Mouse (Mus musculus) gonadal fat pad, adult 2 months (tissue): ENCODE results near the gene Klrb1. TPM values are rescaled to one million over a fixed set of nuclear protein-coding genes. Genes with fewer than 3 reads are reported as not detected.

Experiments used
- DNase-seq: peaks from one replicate; pipeline ENCODE4 v3.0.0-alpha.2; 2012; ENCODE audit warnings: low read depth
- polyA plus RNA-seq: library from polyadenylated mRNA; depleted of rRNA; stranded (reverse); fragments of >200 nt; gene quantifications from 2 replicates; pipeline ENCODE4 v1.2.3, GENCODE M21; 2012; rRNA removed

Gene Klrb1
- polyA plus RNA-seq, 1 experiment = not detected

DNA sequence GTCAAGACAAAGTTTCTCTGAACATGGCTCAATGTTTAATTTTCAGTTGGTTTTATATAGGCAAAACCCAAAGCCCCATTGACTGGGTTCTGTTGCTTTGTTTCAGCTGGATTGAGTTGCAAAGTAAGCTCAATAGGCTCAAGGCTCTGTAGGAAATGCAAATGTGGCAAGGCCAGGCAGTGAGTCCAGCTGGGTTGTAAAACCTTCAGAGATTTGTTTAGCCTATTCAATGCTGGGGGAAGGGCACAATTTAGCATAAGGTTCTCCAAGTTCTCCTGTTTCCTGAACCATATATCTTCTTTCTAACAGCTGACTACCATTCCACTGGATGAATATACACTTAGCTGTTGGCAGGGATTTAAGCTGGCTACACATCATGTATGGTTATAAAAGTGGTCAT is 12.0 kb upstream of the Klrb1 start:
- DNase-seq = no peak

DNA sequence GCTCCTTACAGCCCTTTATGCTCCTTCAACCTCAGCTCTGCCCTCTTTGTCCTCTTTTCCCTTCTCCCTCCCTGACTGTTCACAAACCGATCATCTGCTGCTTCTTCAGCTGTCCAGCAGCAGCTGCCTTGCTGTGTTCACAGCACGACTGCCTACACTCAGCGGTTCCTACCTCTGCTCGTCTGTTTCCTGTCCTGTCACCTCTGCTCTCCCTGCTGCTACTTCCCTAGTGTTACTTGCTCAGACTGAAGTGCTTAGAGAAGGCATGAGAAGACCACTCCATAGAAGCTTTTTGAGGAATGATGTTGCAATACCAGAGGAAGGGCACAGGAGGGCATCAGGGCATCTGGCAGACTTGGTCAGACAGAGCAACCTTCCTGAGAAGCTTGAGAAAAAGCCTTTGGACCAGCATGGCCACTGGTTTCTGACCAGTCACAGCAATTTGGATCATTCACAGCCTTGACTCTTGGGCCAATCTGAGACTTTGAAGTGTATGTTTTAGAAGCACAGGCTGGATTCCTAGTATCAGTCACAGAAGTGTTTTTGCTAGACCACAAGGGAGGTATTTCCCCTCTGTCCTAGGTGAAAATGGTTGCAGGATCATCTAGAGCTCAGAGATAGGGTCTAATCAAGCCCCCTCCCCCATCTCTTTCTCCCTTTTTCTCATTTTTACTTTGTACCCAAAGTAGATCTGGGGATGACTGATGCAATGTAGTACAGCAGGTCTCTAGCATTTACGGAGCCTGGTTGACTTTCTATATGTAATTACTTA is 11.2 kb upstream of the Klrb1 start:
- no peak for DNase-seq

DNA sequence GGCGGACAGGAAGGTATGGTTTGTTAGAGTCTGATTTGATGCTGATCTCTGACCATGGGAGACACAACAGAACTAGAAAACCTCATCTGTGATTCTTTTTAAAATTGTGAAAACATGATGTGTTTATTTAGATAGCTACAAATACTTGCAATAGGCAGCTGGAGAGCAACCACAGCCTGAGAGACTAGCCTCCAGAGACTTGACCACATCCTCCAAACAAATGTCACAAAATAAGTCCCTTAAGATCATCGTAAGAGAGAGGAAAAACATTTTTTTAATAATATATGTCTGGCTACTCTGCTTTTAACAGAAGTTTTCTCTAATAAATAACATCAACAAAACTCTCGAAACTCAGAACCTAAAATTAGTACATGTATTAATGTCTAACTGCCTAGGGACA is 9.2 kb upstream of the Klrb1 start:
- DNase-seq = no peak

DNA sequence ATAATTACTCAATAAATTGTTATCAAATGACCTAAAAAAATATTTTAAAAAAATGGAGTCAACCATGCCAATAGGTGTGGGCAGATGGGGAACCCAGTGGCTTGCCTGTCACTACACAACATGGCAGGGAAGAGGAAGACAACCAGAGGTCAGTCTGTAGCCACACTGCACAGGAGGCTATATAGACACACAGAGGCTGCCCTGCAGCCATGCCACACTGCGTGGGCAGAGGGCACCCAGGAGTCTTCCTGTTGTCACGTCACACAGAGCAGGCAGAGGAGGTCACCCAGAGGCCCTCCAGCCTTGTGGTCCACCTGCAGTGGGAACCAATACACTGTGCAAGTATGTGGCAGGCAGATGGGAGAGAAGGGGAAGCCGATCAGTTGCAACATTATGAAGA is 21.2 kb downstream of the Klrb1 start:
- no peak for DNase-seq

DNA sequence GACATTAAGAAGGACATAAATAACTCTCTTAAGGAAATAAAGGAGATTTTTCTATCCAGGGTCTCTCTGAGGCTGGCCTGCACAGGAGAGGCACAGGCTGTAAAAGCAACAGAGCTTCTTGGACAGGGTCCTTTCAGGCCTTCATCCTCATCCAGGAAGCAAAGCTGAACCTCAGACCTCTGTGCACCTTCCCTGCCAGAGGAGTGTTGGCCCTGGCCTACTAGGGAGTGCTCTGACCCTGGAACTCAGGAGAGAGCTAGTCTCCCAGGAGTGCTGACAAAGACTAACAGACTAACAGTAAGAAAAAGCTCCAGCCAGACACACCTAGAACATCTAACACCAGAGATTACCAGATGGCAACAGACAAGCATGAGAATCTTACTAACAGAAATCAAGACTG is 43.3 kb downstream of the Klrb1 start:
- no peak for DNase-seq

DNA sequence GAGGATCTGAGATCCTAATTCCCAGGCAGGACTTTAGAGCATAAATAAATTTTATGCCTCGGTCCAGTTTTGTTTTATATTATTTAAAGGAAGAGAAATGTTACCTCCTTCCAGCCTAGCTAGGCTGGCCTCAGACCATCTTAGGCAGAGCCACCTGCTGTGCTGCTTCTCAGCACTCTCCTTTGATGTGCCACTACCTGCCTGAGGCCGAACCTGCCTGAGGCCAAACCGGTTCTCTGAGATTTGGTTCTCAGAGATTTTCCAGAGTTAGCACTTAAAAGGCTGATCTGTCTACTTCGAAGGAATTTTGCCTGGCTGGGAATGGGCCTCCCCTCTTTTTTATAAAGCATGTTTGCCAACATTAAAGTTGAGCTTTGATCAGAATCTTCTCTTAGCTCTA is 52.9 kb downstream of the Klrb1 start:
- no peak for DNase-seq

DNA sequence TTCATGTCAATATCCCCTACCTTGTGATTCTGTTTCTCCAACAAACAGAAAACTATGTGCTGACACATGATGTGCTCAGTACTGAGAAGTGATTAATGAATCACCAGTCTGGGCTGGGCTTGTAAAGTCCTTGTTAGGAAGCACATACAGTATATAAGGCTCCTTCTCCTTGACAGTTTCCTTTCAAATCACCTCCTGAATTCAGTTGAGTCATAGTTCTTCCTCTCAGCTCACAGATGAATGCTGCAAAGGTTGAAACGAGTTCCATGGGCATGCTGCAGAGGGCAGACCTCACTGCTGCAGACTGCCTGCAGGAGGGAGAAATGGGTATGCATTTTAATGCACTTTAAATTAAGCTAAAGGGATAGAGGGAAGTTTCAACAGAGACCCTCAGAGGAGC is 60.7 kb downstream of the Klrb1 start, which contains the start of gene Clec2h:
TSS of gene Clec2h (plus strand) at position 180 of the 400 bp plus-strand sequence.
- no peak for DNase-seq

DNA sequence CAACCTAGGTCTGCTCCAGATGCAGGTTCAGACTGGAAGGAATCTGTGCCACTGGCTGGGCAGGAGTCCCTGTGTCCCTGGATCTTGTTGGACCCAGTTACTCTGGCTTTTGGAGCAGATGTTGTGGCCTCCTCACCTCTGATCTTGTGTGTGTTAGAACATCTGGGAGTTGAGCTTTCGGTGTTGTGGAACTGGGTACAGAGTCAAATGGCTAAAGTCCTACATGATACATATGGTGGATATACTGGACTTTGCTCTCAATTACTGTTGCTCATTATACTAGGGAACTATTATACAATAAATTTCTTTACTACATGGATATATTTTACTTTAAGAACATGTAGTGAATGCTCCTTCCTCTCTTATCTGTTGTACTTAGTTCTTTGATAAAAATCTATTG is 61.6 kb downstream of the Klrb1 start:
- no peak for DNase-seq

Other genes with a start within 250 kb of the Klrb1 start
- 1.4 and 4.0 TPM in 2 replicates for gene Pzp, start 196.3 kb downstream of the Klrb1 start, polyA plus RNA-seq
- gene A2ml1, start 141.5 kb downstream of the Klrb1 start, polyA plus RNA-seq = 17.2 and 17.6 TPM in 2 replicates
- 29.6 and 31.2 TPM in 2 replicates for gene Klrb1a, start 99.5 kb downstream of the Klrb1 start, polyA plus RNA-seq
- gene Clec2h, start 60.7 kb downstream of the Klrb1 start, polyA plus RNA-seq = 0.19 and 0.26 TPM in 2 replicates
- 29.7 and 72.7 TPM in 2 replicates for gene Klrb1c, start 66.2 kb upstream of the Klrb1 start, polyA plus RNA-seq
- 0.65 TPM in 1 of 2 replicates, not detected in the other for gene Gm44511, start 103.3 kb upstream of the Klrb1 start, polyA plus RNA-seq
- 0.19 and 0.41 TPM in 2 replicates for gene Klrb1b, start 103.3 kb upstream of the Klrb1 start, polyA plus RNA-seq
- gene Clec2i, start 164.5 kb upstream of the Klrb1 start, polyA plus RNA-seq = 0.22 and 0.36 TPM in 2 replicates
- gene BC035044, start 168.1 kb upstream of the Klrb1 start, polyA plus RNA-seq = 1.1 and 2.1 TPM in 2 replicates
- not detected in 2 replicates for gene Clec2g, start 211.3 kb upstream of the Klrb1 start, polyA plus RNA-seq